Mouse (Mus musculus) heart, embryonic 11.5 days (tissue): ENCODE data around the gene Slc35g1. TPM values are rescaled to one million over a fixed set of nuclear protein-coding genes. Genes with fewer than 3 reads are reported as not detected.
A peak's percentile ranks its signal among the peaks of the same experiment; 100 is the strongest.

ENCODE experiments used
- ATAC-seq: fragments of 200-750 bp; cut with Nextera tagmentation; replicated peaks from 2 replicates; pipeline ENCODE4 v1.8.0; 2017; ENCODE audit warnings: moderate library complexity; ENCODE audit not compliant: insufficient number of reproducible peaks, low FRiP score, low TSS enrichment
- H3K27ac ChIP-seq: fragments of 300-500 bp; sonication (generic); 2 replicates; pipeline ENCODE4 v1.5.1; 2014; ENCODE audit warnings: mild to moderate bottlenecking, low read depth, low read length
- H3K27me3 ChIP-seq: fragments of 300-500 bp; sonication (generic); 2 replicates; pipeline ENCODE4 v1.6.1; 2014; ENCODE audit warnings: mild to moderate bottlenecking, low read length, mixed read lengths; ENCODE audit not compliant: control insufficient read depth, insufficient read depth
- H3K36me3 ChIP-seq: fragments of 300-500 bp; sonication (generic); 2 replicates; pipeline ENCODE4 v1.6.1; 2014; ENCODE audit warnings: mild to moderate bottlenecking, low read length, moderate library complexity, mixed read lengths; ENCODE audit not compliant: control insufficient read depth, insufficient read depth
- H3K4me1 ChIP-seq: fragments of 300-500 bp; sonication (generic); 2 replicates; pipeline ENCODE4 v1.6.1; 2014; ENCODE audit warnings: low read length; ENCODE audit not compliant: control insufficient read depth, insufficient read depth
- H3K4me2 ChIP-seq: fragments of 300-500 bp; sonication (generic); 2 replicates; pipeline ENCODE4 v1.6.1; 2014; ENCODE audit warnings: mild to moderate bottlenecking, moderate library complexity
- H3K4me3 ChIP-seq: fragments of 300-500 bp; sonication (generic); 2 replicates; pipeline ENCODE4 v1.5.1; 2014; ENCODE audit warnings: low read depth, low read length
- H3K9ac ChIP-seq: fragments of 300-500 bp; sonication (generic); 2 replicates; pipeline ENCODE4 v1.6.1; 2014; ENCODE audit warnings: mild to moderate bottlenecking, low read depth, low read length, moderate library complexity
- H3K9me3 ChIP-seq: fragments of 300-500 bp; sonication (generic); replicated peaks from 2 replicates; pipeline ENCODE4 v1.6.1; 2016; ENCODE audit warnings: low read length; ENCODE audit not compliant: control insufficient read depth
- WGBS: fragments of 180-500 bp; shearing (Covaris S2); extraction: QIAGEN DNeasy Blood & Tissue Kit; methylation state at CpG from one replicate; pipeline ENCODE4 v1.1.7; 2014; ENCODE audit not compliant: insufficient replicate concordance; 5-methylcytosine and 5-hydroxymethylcytosine counted together
- polyA plus RNA-seq: library from polyadenylated mRNA; unstranded; fragments of >200 nt; fragmentation: Nextera tagmentation; extraction: Ambion mirVana; gene quantifications from 2 replicates; pipeline ENCODE4 v1.2.1, GENCODE M21; 2014

Slc35g1 gene
- polyA plus RNA-seq, 1 experiment from 2014 or later = 2.8 TPM

DNA sequence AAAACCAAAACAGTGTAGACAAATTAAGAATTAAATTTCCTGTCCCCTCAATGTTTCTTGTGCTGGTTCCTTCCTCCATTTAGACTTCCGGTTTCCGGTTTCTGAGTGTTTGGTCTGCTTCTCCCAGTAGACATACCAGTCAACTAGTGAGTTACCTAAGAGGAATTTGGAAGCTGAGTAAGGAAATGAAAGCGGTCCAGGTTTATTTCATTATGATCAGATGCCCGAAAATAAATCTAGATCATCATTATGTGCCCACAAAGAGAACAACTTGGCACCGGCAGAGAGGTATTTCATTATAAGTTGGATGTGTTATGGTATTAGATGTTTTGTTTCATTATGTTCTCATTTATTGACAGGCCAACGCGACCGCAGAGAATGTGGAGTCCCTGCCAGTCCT is 34.7 kb downstream of the Slc35g1 start:
- 77% methylated on average over 8 of the region's 8 CpGs for WGBS
- ATAC-seq = no peak

DNA sequence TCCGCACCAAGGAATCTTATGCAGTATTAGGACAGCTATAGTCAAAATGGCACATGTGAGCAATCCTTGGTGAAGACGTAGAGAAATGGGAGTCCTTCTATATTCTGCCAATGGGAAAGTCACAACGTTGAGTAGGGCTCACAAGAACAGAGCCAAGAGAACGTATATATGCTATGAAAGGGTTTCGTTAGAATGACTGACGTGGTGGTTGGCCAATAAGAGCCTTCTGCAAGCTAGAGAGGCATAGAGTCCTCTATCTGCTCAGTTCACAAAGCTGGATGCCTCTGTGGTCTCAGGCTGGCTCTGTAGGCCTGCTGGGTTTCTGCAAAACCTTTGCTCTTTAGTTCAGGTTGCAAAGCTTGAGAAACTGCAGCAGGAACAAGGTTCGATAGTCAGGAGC is 35.5 kb downstream of the Slc35g1 start:
- H3K27me3 ChIP-seq = no peaks in the 10 kb centered on the region
- H3K9ac ChIP-seq = no peak overlapping the region
- no peaks in the 10 kb centered on the region for H3K9me3 ChIP-seq
- no peak overlapping the region for H3K4me3 ChIP-seq
- ATAC-seq = no peak
- H3K4me1 ChIP-seq = peaks cover 4% of the 10 kb centered on the region; the same call in 1 of the 2 replicates
- H3K27ac ChIP-seq = no peak overlapping the region
- 72% methylated on average over 7 of the region's 7 CpGs for WGBS
- H3K36me3 ChIP-seq = no peaks in the 10 kb centered on the region
- H3K4me2 ChIP-seq = no peak overlapping the region

More for the DNA sequence above, 34.7 kb downstream of the Slc35g1 start:
- Histone ChIP-seq H3K9ac (no peak overlapping the region), H3K27ac (no peak overlapping the region), H3K36me3 (no peaks in the 10 kb centered on the region), H3K27me3 (no peaks in the 10 kb centered on the region), H3K4me1 (peaks cover 4% of the 10 kb centered on the region; the same call in 1 of the 2 replicates), H3K9me3 (no peaks in the 10 kb centered on the region), H3K4me2 (no peak overlapping the region), H3K4me3 (no peak overlapping the region)

DNA sequence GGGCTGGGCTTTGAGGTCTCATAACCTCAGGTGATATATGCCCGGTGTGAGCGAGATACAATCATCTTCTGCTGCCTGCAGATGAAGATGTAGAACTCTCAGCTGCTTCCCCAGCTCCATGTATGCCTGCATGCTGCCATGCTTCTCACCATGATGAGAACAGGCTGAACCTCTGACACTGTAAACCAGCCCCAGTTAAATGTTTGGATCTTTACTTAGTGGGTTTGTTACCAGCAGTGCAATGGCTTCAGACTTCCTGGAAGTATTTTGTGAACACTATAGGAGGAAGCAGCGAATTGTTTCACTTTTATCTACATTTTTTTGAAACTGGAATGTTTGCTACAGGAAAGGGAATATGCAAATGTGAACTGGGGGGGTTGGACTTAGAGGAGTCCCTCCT is 36.2 kb downstream of the Slc35g1 start:
- Histone ChIP-seq H3K27ac (no peak overlapping the region), H3K9ac (no peak overlapping the region), H3K36me3 (no peaks in the 10 kb centered on the region), H3K4me1 (peaks cover 4% of the 10 kb centered on the region; the same call in 1 of the 2 replicates), H3K4me2 (no peak overlapping the region), H3K27me3 (no peaks in the 10 kb centered on the region), H3K9me3 (no peaks in the 10 kb centered on the region), H3K4me3 (no peak overlapping the region)
- no peak for ATAC-seq
- WGBS = 71% methylated on average over 3 of the region's 3 CpGs

DNA sequence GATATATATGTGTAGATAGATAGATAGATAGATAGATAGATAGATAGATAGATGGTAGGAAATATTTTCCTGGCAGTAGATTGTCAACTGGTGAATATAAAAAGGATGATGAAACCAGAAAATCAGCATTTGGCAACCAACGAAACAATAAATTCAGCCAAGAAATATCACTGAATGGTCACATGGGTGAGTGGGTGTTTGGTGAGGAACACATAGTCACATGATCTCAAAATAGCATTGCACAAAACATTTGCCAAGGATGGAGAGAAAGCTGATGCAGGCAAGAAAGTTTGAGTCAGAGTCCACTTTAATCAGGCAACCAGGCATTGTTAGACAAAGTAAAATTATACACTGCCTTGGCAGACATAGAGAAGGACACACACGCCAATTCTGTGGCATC is 37.6 kb downstream of the Slc35g1 start:
- Histone ChIP-seq H3K9ac (no peak overlapping the region), H3K4me3 (no peak overlapping the region), H3K36me3 (no peaks in the 10 kb centered on the region), H3K4me1 (peaks cover 4% of the 10 kb centered on the region; the same call in 1 of the 2 replicates), H3K4me2 (no peak overlapping the region), H3K9me3 (no peaks in the 10 kb centered on the region), H3K27ac (no peak overlapping the region), H3K27me3 (no peaks in the 10 kb centered on the region)
- 88% methylated on average over 2 of the region's 2 CpGs for WGBS
- no peak for ATAC-seq

DNA sequence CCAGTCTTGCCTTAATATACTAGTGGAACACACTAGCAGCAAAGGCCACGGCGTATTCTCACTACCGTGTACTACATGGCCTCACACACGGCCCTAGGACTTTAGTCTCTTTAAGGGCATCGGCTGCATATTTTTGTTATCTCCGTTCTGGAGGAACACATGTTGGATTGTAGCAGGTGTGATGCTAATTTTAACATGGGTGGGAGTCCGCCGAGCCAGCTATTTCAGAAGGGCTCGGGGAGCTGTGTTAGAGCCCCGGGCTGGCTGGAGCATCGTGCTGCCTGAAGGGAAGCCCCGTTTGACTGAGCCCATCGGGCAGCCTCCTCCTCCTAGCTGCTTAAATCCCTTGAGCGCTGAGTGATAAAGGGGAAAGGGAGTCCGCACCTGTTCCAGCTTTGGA is 39.4 kb downstream of the Slc35g1 start:
- no peak for ATAC-seq
- no peak overlapping the region for H3K9ac ChIP-seq
- WGBS = 54% methylated on average over 15 of the region's 15 CpGs
- H3K27ac ChIP-seq = no peak overlapping the region
- H3K4me2 ChIP-seq = peak overlapping the region; percentile 29; the same call in 1 of the 2 replicates
- H3K9me3 ChIP-seq = no peaks in the 10 kb centered on the region
- no peaks in the 10 kb centered on the region for H3K36me3 ChIP-seq
- H3K4me3 ChIP-seq = no peak overlapping the region
- H3K27me3 ChIP-seq = no peaks in the 10 kb centered on the region
- H3K4me1 ChIP-seq = peaks cover 4% of the 10 kb centered on the region; the same call in 1 of the 2 replicates

DNA sequence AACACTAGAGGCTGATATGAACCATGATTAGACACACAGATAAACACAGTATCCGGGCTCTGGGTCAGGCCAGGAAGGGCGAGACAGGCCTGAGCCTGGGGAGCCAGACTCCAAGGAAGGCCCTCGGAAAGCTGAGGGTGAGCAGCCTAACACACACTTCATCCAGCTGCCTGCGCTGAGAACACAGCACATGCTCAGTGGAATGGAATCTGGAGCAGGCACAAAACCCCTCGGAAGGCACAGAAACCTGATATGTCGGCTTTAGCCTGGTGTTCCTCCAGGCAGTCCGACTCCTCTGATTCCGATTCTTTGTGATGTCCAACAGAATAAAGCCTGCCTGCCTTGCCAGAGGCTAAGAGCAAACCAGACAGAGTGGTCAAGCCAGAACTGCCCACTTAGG is 46.1 kb downstream of the Slc35g1 start:
- ATAC-seq = no peak
- Histone ChIP-seq H3K4me2 (no peak overlapping the region), H3K9me3 (no peaks in the 10 kb centered on the region), H3K9ac (no peak overlapping the region), H3K27ac (no peak overlapping the region), H3K4me3 (no peak overlapping the region), H3K4me1 (no peaks in the 10 kb centered on the region), H3K27me3 (no peaks in the 10 kb centered on the region), H3K36me3 (no peaks in the 10 kb centered on the region)
- WGBS = 57% methylated on average over 8 of the region's 8 CpGs

DNA sequence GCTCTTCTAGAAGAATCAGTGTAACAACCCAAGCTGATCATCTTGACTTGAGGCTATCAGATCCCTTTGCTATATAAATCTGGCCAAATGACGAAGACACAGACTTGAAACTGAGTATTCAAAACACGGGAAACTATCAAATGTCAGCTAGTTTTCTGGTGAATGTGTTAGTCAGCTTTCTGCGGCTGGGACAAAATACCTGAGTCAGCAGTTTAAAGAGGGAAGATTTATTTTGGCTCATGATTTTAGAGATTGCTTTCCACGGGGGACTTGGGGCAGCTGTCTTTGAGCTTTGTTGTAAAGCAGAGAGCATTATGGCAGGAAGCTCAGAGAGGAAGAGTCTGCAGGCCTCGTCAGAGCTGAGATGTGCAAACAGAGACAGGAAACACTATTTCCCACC is 50.0 kb downstream of the Slc35g1 start:
- Histone ChIP-seq H3K36me3 (no peaks in the 10 kb centered on the region), H3K4me3 (no peak overlapping the region), H3K4me2 (no peak overlapping the region), H3K9ac (no peak overlapping the region), H3K27ac (no peak overlapping the region), H3K9me3 (no peaks in the 10 kb centered on the region), H3K4me1 (no peaks in the 10 kb centered on the region), H3K27me3 (no peaks in the 10 kb centered on the region)
- ATAC-seq = no peak
- 63% methylated on average over 5 of the region's 5 CpGs for WGBS

Other genes with a start within 250 kb of the Slc35g1 start
- 27.6 and 32.1 TPM in 2 replicates for gene Fra10ac1, start 171.8 kb upstream of the Slc35g1 start, polyA plus RNA-seq
- 0.31 and 0.84 TPM in 2 replicates for gene Lgi1, start 131.4 kb upstream of the Slc35g1 start, polyA plus RNA-seq
- gene Plce1, start 85.1 kb downstream of the Slc35g1 start, polyA plus RNA-seq = 6.1 and 6.3 TPM in 2 replicates